Mouse (Mus musculus): ENCODE measurements around the gene Tnip2. TPM values are rescaled to one million over a fixed set of nuclear protein-coding genes. Genes with fewer than 3 reads are reported as not detected.

Tnip2 gene
- polyA plus RNA-seq, 1 experiment from 2014 or later, result 3.6 TPM

DNA sequence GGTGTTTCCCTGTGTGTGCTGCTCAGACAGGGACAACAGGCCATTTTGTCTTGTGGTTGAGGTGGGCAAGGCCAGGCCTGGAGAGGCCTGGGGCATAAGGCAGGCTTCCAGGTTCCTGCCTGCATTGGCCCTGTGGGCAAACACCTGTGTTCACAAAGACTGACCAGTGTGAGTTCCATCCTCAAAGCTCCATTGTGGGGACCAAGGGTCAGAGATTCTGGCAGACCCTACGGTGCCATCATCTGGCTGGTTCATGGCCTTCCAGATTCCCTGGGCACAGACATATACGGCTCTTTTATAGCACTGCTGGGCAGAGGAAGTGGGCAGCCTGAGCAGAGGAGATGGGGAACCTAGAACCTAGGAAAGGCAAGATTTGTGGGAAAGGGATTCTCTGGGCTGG lies 13.6 kb upstream of the Tnip2 start:
- DNase-seq (ENCODE audit: low spot score) (no peak), ATAC-seq (no peak)
- H3K36me3 ChIP-seq (ENCODE audit: control insufficient read depth, insufficient read depth, low read length), result no peaks in the 10 kb centered on the region
- H3K9ac ChIP-seq (ENCODE audit: low read length), result no peak overlapping the region
- H3K4me1 ChIP-seq (ENCODE audit: control insufficient read depth, insufficient read depth, low read length), result no peaks in the 10 kb centered on the region
- H3K4me3 ChIP-seq (ENCODE audit: low read depth, low read length), result no peak overlapping the region
- 81% methylated on average over 2 of the region's 2 CpGs for WGBS
- H3K9me3 ChIP-seq (replicated peaks; ENCODE audit: control insufficient read depth, low read length), result no peaks in the 10 kb centered on the region
- no peak overlapping the region for H3K27ac ChIP-seq (ENCODE audit: low read depth, low read length)
- no peak overlapping the region for H3K4me2 ChIP-seq (ENCODE audit: low read length)
- no peaks in the 10 kb centered on the region for H3K27me3 ChIP-seq (replicated peaks; ENCODE audit: control insufficient read depth, insufficient read depth, low read length)

- 34% methylated on average over 5 of the region's 5 CpGs for WGBS
- Histone ChIP-seq H3K4me2 (ENCODE audit: low read length) (peak overlapping the region; percentile 60; the same call in 1 of the 2 replicates), H3K36me3 (ENCODE audit: control insufficient read depth, insufficient read depth, low read length) (no peaks in the 10 kb centered on the region), H3K9ac (ENCODE audit: low read length) (no peak overlapping the region), H3K27ac (ENCODE audit: low read depth, low read length) (no peak overlapping the region), H3K4me1 (ENCODE audit: control insufficient read depth, insufficient read depth, low read length) (no peaks in the 10 kb centered on the region), H3K4me3 (ENCODE audit: low read depth, low read length) (no peak overlapping the region), H3K27me3 (replicated peaks; ENCODE audit: control insufficient read depth, insufficient read depth, low read length) (no peaks in the 10 kb centered on the region), H3K9me3 (replicated peaks; ENCODE audit: control insufficient read depth, low read length) (no peaks in the 10 kb centered on the region)
- no peak for DNase-seq (ENCODE audit: low spot score)
- ATAC-seq, result no peak
Measured at GRCm38 (mm10) chr5:34526477-34526775, 12.6 kb upstream of the Tnip2 start.

DNA sequence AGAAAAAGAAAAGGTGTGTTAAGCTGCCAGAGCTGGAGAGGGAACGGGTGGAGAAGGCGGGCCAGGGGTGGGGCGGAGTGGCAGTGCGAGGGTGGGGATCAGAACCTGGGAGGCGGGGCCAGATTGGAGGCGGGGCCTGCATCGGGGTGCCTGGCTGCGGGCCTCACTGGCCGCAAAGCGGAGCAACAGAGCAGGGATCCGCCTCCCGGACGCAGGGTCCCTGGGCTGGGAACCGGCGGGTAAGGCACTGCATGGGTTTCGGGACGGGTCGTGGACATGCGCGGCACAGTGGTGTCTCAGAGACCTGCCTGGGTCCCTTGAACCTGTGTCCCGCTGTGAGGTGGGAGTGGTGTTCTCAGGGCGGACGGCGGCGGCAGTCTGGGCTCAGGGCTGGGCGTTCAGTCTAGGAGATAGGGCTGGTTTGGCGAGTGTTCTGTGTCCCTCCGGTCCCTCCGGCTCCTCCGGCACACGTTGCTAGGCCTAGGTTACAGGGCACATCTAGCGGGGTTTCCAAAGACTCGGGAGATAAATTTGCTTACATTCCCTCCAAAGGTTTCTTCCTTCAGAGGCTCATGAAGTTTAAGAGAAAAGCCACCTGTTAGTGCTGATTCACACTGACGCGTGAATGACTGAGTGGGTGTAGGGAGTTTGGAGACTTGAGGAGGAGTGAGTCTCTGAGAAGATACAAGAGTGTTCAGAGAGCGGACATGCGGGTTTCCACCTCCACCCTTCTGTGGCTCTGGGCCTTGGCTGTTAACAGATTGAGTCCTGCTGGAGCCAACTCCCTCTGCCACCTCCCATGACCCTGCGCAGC lies 12.1 kb upstream of the Tnip2 start, which contains the start of gene Sh3bp2:
Gene Sh3bp2, plus strand, starts transcription at position 176 of the 814 bp plus-strand sequence.
- Histone ChIP-seq H3K9ac (ENCODE audit: low read length) (peak within 1 kb of the TSS; percentile 53), H3K4me1 (ENCODE audit: control insufficient read depth, insufficient read depth, low read length) (no peaks in the 10 kb centered on the region), H3K4me3 (ENCODE audit: low read depth, low read length) (peak within 1 kb of the TSS; percentile 39), H3K27ac (ENCODE audit: low read depth, low read length) (no peak within 1 kb of the TSS), H3K36me3 (ENCODE audit: control insufficient read depth, insufficient read depth, low read length) (no peaks in the 10 kb centered on the region), H3K4me2 (ENCODE audit: low read length) (peak within 1 kb of the TSS; percentile 60), H3K27me3 (replicated peaks; ENCODE audit: control insufficient read depth, insufficient read depth, low read length) (no peaks in the 10 kb centered on the region), H3K9me3 (replicated peaks; ENCODE audit: control insufficient read depth, low read length) (no peaks in the 10 kb centered on the region)
- 2% methylated on average over 38 of the region's 38 CpGs for WGBS
- ATAC-seq (peak; percentile 97), DNase-seq (ENCODE audit: low spot score) (peak; percentile 81)

- no peaks in the 10 kb centered on the region for H3K27me3 ChIP-seq (replicated peaks; ENCODE audit: control insufficient read depth, insufficient read depth, low read length)
- no peak for ATAC-seq
- no peak for DNase-seq (ENCODE audit: low spot score)
- H3K9me3 ChIP-seq (replicated peaks; ENCODE audit: control insufficient read depth, low read length), result no peaks in the 10 kb centered on the region
- no peaks in the 10 kb centered on the region for H3K36me3 ChIP-seq (ENCODE audit: control insufficient read depth, insufficient read depth, low read length)
- H3K9ac ChIP-seq (ENCODE audit: low read length), result no peak overlapping the region
- H3K27ac ChIP-seq (ENCODE audit: low read depth, low read length), result no peak overlapping the region
- H3K4me2 ChIP-seq (ENCODE audit: low read length), result no peak overlapping the region
- H3K4me3 ChIP-seq (ENCODE audit: low read depth, low read length), result no peak overlapping the region
- no peaks in the 10 kb centered on the region for H3K4me1 ChIP-seq (ENCODE audit: control insufficient read depth, insufficient read depth, low read length)
Measured at GRCm38 (mm10) chr5:34524511-34524910, 10.7 kb upstream of the Tnip2 start.

- Histone ChIP-seq H3K9ac (ENCODE audit: low read length) (no peak overlapping the region), H3K27ac (ENCODE audit: low read depth, low read length) (no peak overlapping the region), H3K4me3 (ENCODE audit: low read depth, low read length) (no peak overlapping the region), H3K4me2 (ENCODE audit: low read length) (no peak overlapping the region), H3K4me1 (ENCODE audit: control insufficient read depth, insufficient read depth, low read length) (no peaks in the 10 kb centered on the region), H3K9me3 (replicated peaks; ENCODE audit: control insufficient read depth, low read length) (no peaks in the 10 kb centered on the region), H3K36me3 (ENCODE audit: control insufficient read depth, insufficient read depth, low read length) (no peaks in the 10 kb centered on the region), H3K27me3 (replicated peaks; ENCODE audit: control insufficient read depth, insufficient read depth, low read length) (no peaks in the 10 kb centered on the region)
- no peak for ATAC-seq
- WGBS, result 58% methylated on average over 4 of the region's 4 CpGs
- no peak for DNase-seq (ENCODE audit: low spot score)
Measured at GRCm38 (mm10) chr5:34523958-34524485, 10.2 kb upstream of the Tnip2 start.

GRCm38 (mm10) chr5:34521337-34521736 lies 7.5 kb upstream of the Tnip2 start:
- DNase-seq (ENCODE audit: low spot score) (no peak), ATAC-seq (no peak)
- Histone ChIP-seq H3K4me3 (ENCODE audit: low read depth, low read length) (no peak overlapping the region), H3K9me3 (replicated peaks; ENCODE audit: control insufficient read depth, low read length) (no peaks in the 10 kb centered on the region), H3K27ac (ENCODE audit: low read depth, low read length) (no peak overlapping the region), H3K4me1 (ENCODE audit: control insufficient read depth, insufficient read depth, low read length) (no peaks in the 10 kb centered on the region), H3K36me3 (ENCODE audit: control insufficient read depth, insufficient read depth, low read length) (no peaks in the 10 kb centered on the region), H3K4me2 (ENCODE audit: low read length) (no peak overlapping the region), H3K9ac (ENCODE audit: low read length) (no peak overlapping the region), H3K27me3 (replicated peaks; ENCODE audit: control insufficient read depth, insufficient read depth, low read length) (no peaks in the 10 kb centered on the region)
- 83% methylated on average over 3 of the region's 3 CpGs for WGBS

DNA sequence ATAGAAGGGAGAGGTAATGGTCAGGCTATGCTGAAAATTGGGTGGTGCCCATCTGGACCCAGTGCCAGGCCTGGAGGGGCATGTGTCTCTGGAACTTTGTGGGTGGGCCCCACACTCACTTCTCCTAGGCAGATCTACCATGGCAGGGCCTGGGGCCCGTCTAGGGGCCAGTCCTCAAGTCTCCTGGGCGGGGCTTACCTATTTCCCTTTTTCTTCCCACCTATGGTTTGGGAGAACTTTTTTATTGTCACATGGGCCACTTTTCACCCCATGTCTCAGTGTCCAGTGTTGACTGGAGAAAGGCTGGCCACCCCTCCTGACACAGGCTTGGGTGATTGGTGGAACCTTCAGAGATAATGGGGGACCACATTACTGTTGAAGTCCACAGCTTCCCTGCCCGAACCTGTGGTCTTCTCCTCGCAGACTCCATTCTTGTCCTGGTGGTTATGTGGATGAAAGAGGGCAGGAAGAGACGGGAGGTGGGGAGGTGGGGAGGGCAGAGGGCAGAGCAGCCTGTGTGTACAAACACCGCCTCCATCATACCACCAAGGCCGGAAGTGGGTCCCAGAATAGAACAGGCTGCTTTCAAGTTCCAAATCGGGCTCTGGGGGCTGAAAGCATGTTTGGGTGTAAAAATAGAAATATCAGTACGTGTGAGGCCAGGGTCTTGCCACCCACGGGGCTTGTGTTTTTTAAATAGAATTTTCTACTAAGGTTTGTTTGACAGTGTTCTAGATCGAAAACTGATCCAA lies 6.8 kb upstream of the Tnip2 start:
- H3K36me3 ChIP-seq (ENCODE audit: control insufficient read depth, insufficient read depth, low read length), result no peaks in the 10 kb centered on the region
- H3K4me3 ChIP-seq (ENCODE audit: low read depth, low read length), result no peak overlapping the region
- H3K4me1 ChIP-seq (ENCODE audit: control insufficient read depth, insufficient read depth, low read length), result no peaks in the 10 kb centered on the region
- no peak overlapping the region for H3K9ac ChIP-seq (ENCODE audit: low read length)
- no peak for ATAC-seq
- DNase-seq (ENCODE audit: low spot score), result no peak
- no peak overlapping the region for H3K27ac ChIP-seq (ENCODE audit: low read depth, low read length)
- H3K4me2 ChIP-seq (ENCODE audit: low read length), result no peak overlapping the region
- 77% methylated on average over 11 of the region's 11 CpGs for WGBS
- H3K27me3 ChIP-seq (replicated peaks; ENCODE audit: control insufficient read depth, insufficient read depth, low read length), result no peaks in the 10 kb centered on the region
- no peaks in the 10 kb centered on the region for H3K9me3 ChIP-seq (replicated peaks; ENCODE audit: control insufficient read depth, low read length)

- no peaks in the 10 kb centered on the region for H3K9me3 ChIP-seq (replicated peaks; ENCODE audit: control insufficient read depth, low read length)
- no peak overlapping the region for H3K9ac ChIP-seq (ENCODE audit: low read length)
- no peaks in the 10 kb centered on the region for H3K4me1 ChIP-seq (ENCODE audit: control insufficient read depth, insufficient read depth, low read length)
- no peak for ATAC-seq
- H3K4me2 ChIP-seq (ENCODE audit: low read length), result no peak overlapping the region
- no peak overlapping the region for H3K4me3 ChIP-seq (ENCODE audit: low read depth, low read length)
- WGBS, result 86% methylated on average over 9 of the region's 9 CpGs
- no peak overlapping the region for H3K27ac ChIP-seq (ENCODE audit: low read depth, low read length)
- H3K36me3 ChIP-seq (ENCODE audit: control insufficient read depth, insufficient read depth, low read length), result no peaks in the 10 kb centered on the region
- no peak for DNase-seq (ENCODE audit: low spot score)
- no peaks in the 10 kb centered on the region for H3K27me3 ChIP-seq (replicated peaks; ENCODE audit: control insufficient read depth, insufficient read depth, low read length)
Measured at GRCm38 (mm10) chr5:34519389-34519910, 5.7 kb upstream of the Tnip2 start.

DNA sequence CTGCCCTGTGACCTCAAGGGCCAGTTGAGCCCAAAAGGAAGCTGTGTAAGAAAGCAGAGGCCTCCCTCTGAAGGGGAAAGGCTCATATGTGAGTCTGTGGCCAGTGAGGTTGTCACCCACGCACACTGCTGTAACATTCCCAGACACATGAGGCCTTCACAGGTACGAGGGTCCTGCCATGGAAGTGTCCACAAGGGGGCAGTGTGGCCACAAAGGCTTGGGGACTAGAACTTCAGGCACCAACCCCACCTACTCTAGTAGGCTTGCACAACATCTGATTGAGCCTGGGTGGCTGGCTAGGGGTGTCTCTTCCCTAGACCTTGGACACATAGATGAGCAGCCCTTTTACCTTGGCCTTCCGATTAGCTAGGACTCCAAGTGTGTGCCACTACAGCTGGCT lies 4.1 kb upstream of the Tnip2 start:
- no peak overlapping the region for H3K4me3 ChIP-seq (ENCODE audit: low read depth, low read length)
- ATAC-seq (no peak), DNase-seq (ENCODE audit: low spot score) (peak; percentile 69)
- H3K27ac ChIP-seq (ENCODE audit: low read depth, low read length), result no peak overlapping the region
- no peaks in the 10 kb centered on the region for H3K36me3 ChIP-seq (ENCODE audit: control insufficient read depth, insufficient read depth, low read length)
- H3K9ac ChIP-seq (ENCODE audit: low read length), result no peak overlapping the region
- no peak overlapping the region for H3K4me2 ChIP-seq (ENCODE audit: low read length)
- no peaks in the 10 kb centered on the region for H3K27me3 ChIP-seq (replicated peaks; ENCODE audit: control insufficient read depth, insufficient read depth, low read length)
- H3K4me1 ChIP-seq (ENCODE audit: control insufficient read depth, insufficient read depth, low read length), result peaks cover 4% of the 10 kb centered on the region; the same call in 1 of the 2 replicates
- 30% methylated on average over 3 of the region's 3 CpGs for WGBS
- H3K9me3 ChIP-seq (replicated peaks; ENCODE audit: control insufficient read depth, low read length), result no peaks in the 10 kb centered on the region
